Mouse (Mus musculus): ENCODE measurements around the gene Gm42674.

DNA sequence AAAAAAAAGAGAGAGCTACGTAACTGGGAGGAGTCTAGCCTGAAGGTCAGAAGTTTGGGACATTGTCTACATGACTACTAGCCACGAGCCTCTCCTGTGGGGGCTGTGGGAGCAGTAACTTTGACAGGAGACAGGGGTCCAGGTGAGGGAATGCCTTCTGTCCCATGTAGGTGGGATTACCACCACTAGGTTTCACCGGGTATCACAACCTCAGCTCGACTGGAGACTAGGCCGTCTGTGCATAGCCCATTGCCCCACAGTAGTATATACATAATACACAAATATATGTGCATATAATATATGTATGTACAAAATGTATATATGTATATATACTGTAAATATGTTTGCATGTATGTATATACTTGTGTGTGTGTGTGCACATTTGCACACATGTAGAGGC lies 20.6 kb upstream of the Gm42674 start:
- TF ChIP-seq CTCF (IDR thresholded peaks at IDR 0.05; ENCODE audit: insufficient read depth, low read depth, low read length) (no peak), POLR2A (IDR thresholded peaks at IDR 0.05; ENCODE audit: insufficient read depth, low read depth, low read length) (no peak)
